Mouse (Mus musculus) neural tube, embryonic 12.5 days (tissue): ENCODE measurements at regions not wholly inside any gene's neighbourhood (a gene's known extent, or its start where the extent isn't known, plus 50 kb on each side); places are given as distances from the start of the nearest gene placed in this dataset.
"Not testable (repeated sequence)": the region's sequence is repeated elsewhere in the genome, so short reads cannot be mapped to it uniquely, and the experiment has no call there.

Source experiments
- ATAC-seq: fragments of 200-750 bp; cut with Nextera tagmentation; 2 replicates; pipeline ENCODE4 v1.8.0; 2017; ENCODE audit warnings: low read depth, mild to moderate bottlenecking, moderate TSS enrichment, moderate library complexity; ENCODE audit not compliant: low FRiP score
- H3K27ac ChIP-seq: fragments of 300-500 bp; sonication (generic); 2 replicates; pipeline ENCODE4 v1.5.1; 2016
- H3K27me3 ChIP-seq: fragments of 300-500 bp; sonication (generic); replicated peaks from 2 replicates; pipeline ENCODE4 v1.6.1; 2016; ENCODE audit warnings: mild to moderate bottlenecking
- H3K36me3 ChIP-seq: fragments of 300-500 bp; sonication (generic); 2 replicates; pipeline ENCODE4 v1.6.1; 2016; ENCODE audit warnings: mild to moderate bottlenecking
- H3K4me1 ChIP-seq: fragments of 300-500 bp; sonication (generic); 2 replicates; pipeline ENCODE4 v1.6.1; 2016
- H3K4me2 ChIP-seq: fragments of 300-500 bp; sonication (generic); replicated peaks from 2 replicates; pipeline ENCODE4 v1.6.1; 2016; ENCODE audit warnings: mild to moderate bottlenecking
- H3K4me3 ChIP-seq: fragments of 300-500 bp; sonication (generic); 2 replicates; pipeline ENCODE4 v1.5.1; 2016
- H3K9ac ChIP-seq: fragments of 300-500 bp; sonication (generic); 2 replicates; pipeline ENCODE4 v1.6.1; 2016; ENCODE audit warnings: mild to moderate bottlenecking
- H3K9me3 ChIP-seq: fragments of 300-500 bp; sonication (generic); 2 replicates; pipeline ENCODE4 v1.6.1; 2016; ENCODE audit warnings: mild to moderate bottlenecking
- WGBS: fragments of 180-500 bp; shearing (Covaris S2); methylation state at CpG from one replicate; pipeline ENCODE4 v1.1.7; 2016; 5-methylcytosine and 5-hydroxymethylcytosine counted together

DNA sequence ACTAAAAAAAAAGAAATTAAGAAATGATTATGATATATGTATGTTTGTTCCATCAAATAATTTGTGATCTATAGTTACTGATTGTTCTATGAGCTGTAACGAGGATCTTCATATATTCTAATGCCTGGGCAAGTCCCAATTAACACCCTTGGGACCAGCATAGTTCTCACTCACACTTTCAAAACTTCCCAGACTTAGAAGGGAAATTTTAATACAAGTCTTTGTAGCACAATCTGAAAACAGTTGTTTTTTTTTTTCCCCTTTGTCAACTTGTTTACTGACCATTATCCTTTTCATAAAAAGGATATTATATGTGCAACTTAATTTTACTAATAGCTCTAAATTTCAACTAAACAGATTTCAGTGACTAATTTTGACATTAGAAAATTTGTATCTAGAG lies 257.1 kb downstream of the Tpbg start:
- H3K27ac ChIP-seq: no peak overlapping the region

GRCm38 (mm10) chr9:86101360-86102086 lies 259.3 kb downstream of the Tpbg start:
- H3K9me3 ChIP-seq: no peaks in the 10 kb centered on the region
- H3K9ac ChIP-seq: no peak overlapping the region
- ATAC-seq: no peak
- no peak overlapping the region for H3K4me2 ChIP-seq
- no peak overlapping the region for H3K4me3 ChIP-seq
- H3K36me3 ChIP-seq: no peaks in the 10 kb centered on the region
- no peak overlapping the region for H3K27ac ChIP-seq
- no peaks in the 10 kb centered on the region for H3K4me1 ChIP-seq
- no peaks in the 10 kb centered on the region for H3K27me3 ChIP-seq
- WGBS: 77% methylated on average over 8 of the region's 8 CpGs

More for the DNA sequence above, 257.1 kb downstream of the Tpbg start:
- Histone ChIP-seq H3K27me3 (no peaks in the 10 kb centered on the region), H3K9me3 (no peaks in the 10 kb centered on the region), H3K4me1 (no peaks in the 10 kb centered on the region), H3K36me3 (no peaks in the 10 kb centered on the region), H3K9ac (no peak overlapping the region), H3K4me2 (no peak overlapping the region), H3K4me3 (no peak overlapping the region)
- ATAC-seq: no peak
- 87% methylated on average over 1 of the region's 1 CpGs for whole genome bisulfite sequencing

DNA sequence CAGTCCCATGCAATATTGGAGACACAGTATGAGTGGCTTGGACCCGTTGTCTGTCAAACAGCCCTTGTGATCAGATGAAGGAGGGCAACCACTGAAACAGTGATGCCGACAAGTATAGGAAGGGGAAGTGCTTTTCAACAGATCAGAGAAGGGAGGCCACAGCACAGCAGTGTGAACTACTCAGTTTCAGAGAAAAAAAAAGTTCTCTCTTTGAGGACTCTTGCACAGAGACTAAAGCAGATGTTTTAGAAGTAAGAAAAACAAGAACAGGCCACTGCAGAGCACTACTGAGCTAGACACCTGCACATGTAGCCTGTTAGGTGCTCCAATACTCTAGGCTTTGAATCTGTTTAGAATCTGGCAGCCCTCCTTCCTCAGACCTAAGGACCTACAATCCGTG lies 261.4 kb downstream of the Tpbg start:
- H3K27me3 ChIP-seq: no peaks in the 10 kb centered on the region
- H3K9me3 ChIP-seq: no peaks in the 10 kb centered on the region
- ATAC-seq: no peak
- no peak overlapping the region for H3K4me3 ChIP-seq
- H3K36me3 ChIP-seq: no peaks in the 10 kb centered on the region
- 79% methylated on average over 3 of the region's 3 CpGs for WGBS
- no peak overlapping the region for H3K27ac ChIP-seq
- no peak overlapping the region for H3K4me2 ChIP-seq
- no peak overlapping the region for H3K9ac ChIP-seq
- H3K4me1 ChIP-seq: no peaks in the 10 kb centered on the region

DNA sequence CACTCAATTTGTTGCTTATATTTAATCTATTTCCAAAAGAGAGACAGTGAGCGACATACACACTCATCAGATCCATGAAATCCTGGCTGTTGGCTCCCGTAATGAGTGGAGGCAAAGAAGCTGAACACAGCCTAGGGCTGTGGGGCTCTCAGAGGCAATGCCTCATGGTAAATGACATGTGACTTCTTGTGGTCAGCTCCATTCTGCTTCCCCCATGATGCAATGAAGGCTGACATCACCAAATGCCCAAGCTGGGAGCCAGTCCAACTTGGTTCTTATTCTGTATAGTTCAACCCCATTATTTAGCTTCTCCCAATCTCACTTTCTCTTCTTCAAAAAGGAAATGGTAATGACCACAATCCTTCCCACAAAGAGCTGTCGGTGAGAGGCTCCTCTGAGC lies 262.5 kb downstream of the Tpbg start:
- Histone ChIP-seq H3K4me1 (no peaks in the 10 kb centered on the region), H3K4me2 (no peak overlapping the region), H3K4me3 (no peak overlapping the region), H3K27me3 (no peaks in the 10 kb centered on the region), H3K27ac (no peak overlapping the region), H3K9ac (no peak overlapping the region), H3K36me3 (no peaks in the 10 kb centered on the region), H3K9me3 (no peaks in the 10 kb centered on the region)
- no peak for ATAC-seq
- 88% methylated on average over 3 of the region's 3 CpGs for WGBS

GRCm38 (mm10) chr9:86105851-86106250 lies 263.7 kb downstream of the Tpbg start:
- WGBS: 47% methylated on average over 3 of the region's 3 CpGs
- ATAC-seq: peak; percentile 29; the same call in 1 of the 2 replicates
- H3K4me1 ChIP-seq: no peaks in the 10 kb centered on the region
- no peak overlapping the region for H3K27ac ChIP-seq
- no peak overlapping the region for H3K9ac ChIP-seq
- no peak overlapping the region for H3K4me3 ChIP-seq
- H3K4me2 ChIP-seq: no peak overlapping the region
- H3K27me3 ChIP-seq: no peaks in the 10 kb centered on the region
- H3K36me3 ChIP-seq: no peaks in the 10 kb centered on the region
- H3K9me3 ChIP-seq: no peaks in the 10 kb centered on the region

DNA sequence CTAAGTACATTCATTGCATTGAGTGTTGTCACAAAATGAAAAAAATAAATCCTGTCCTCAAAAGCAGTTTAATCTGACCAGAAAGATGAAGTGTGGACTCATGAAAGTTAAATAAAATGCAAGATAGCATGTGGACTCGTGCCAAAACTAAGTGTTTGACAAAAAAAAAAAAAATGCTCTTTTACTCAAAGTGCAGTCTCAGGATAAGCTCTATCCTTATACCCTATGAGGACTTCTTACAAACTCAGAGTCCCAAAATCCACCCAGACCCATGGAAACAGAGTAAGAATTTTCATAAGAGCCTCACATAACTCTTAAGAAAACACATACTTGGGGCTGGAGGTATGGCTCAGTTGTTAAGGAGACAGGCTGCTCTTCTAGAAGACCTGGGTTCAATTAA lies 267.7 kb downstream of the Tpbg start:
- ATAC-seq: no peak
- no peaks in the 10 kb centered on the region for H3K4me1 ChIP-seq
- 77% methylated on average over 1 of the region's 1 CpGs for WGBS
- H3K27ac ChIP-seq: no peak overlapping the region
- H3K27me3 ChIP-seq: no peaks in the 10 kb centered on the region
- no peaks in the 10 kb centered on the region for H3K9me3 ChIP-seq
- H3K4me3 ChIP-seq: no peak overlapping the region
- no peaks in the 10 kb centered on the region for H3K36me3 ChIP-seq
- no peak overlapping the region for H3K4me2 ChIP-seq
- no peak overlapping the region for H3K9ac ChIP-seq

DNA sequence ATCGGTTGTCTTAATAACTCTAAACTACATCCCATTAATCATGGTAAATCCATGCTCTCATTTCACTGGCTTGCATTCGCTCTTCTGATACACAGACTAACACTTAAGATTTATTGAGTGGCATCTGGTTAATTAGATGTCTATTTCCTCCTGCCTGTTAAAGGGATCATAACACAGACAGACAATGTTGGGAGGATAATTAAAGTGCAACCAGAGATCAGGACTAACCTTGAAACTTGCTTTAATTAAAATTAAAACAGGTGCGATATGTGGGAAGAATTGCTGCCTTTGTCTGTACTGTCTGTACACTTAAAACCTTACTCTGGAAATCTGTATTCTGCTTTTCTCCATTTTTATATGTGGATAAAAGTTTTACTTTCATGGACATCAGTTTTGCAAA lies 277.2 kb downstream of the Tpbg start:
- H3K27me3 ChIP-seq: no peaks in the 10 kb centered on the region
- H3K9ac ChIP-seq: no peak overlapping the region
- 75% methylated on average over 3 of the region's 3 CpGs for WGBS
- no peaks in the 10 kb centered on the region for H3K4me1 ChIP-seq
- ATAC-seq: no peak
- no peaks in the 10 kb centered on the region for H3K36me3 ChIP-seq
- no peak overlapping the region for H3K4me2 ChIP-seq
- no peak overlapping the region for H3K27ac ChIP-seq
- no peak overlapping the region for H3K4me3 ChIP-seq
- H3K9me3 ChIP-seq: no peaks in the 10 kb centered on the region

GRCm38 (mm10) chr9:86135617-86136016 lies 293.4 kb downstream of the Tpbg start:
- H3K9ac ChIP-seq, H3K4me3 ChIP-seq, H3K27me3 ChIP-seq, H3K4me2 ChIP-seq, H3K36me3 ChIP-seq, H3K27ac ChIP-seq, ATAC-seq, H3K9me3 ChIP-seq, H3K4me1 ChIP-seq: not testable (repeated sequence)
- WGBS: 74% methylated on average over 1 of the region's 1 CpGs

DNA sequence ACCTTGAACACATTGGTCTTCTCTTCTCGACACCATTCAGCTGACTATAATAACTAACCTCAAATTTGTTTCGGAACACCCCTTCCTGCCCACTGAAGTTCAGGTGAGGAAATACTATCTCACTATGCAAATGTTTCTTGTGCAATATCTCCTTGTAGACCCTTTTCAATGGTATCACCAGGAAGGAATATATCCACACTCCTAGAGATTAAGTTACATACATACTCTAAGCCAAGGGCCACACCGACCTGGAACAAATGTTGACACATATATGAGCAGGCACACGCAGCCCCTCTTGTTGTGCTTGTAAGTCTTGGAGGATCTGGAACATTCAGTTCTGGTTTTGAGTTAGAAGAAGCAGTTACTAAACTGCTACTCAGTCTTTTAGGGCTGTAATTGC lies 303.7 kb downstream of the Tpbg start:
- Histone ChIP-seq H3K27ac (no peak overlapping the region), H3K36me3 (no peaks in the 10 kb centered on the region), H3K27me3 (no peaks in the 10 kb centered on the region), H3K4me3 (no peak overlapping the region), H3K9me3 (no peaks in the 10 kb centered on the region), H3K4me1 (no peaks in the 10 kb centered on the region), H3K9ac (no peak overlapping the region), H3K4me2 (no peak overlapping the region)
- 94% methylated on average over 4 of the region's 4 CpGs for WGBS
- no peak for ATAC-seq

DNA sequence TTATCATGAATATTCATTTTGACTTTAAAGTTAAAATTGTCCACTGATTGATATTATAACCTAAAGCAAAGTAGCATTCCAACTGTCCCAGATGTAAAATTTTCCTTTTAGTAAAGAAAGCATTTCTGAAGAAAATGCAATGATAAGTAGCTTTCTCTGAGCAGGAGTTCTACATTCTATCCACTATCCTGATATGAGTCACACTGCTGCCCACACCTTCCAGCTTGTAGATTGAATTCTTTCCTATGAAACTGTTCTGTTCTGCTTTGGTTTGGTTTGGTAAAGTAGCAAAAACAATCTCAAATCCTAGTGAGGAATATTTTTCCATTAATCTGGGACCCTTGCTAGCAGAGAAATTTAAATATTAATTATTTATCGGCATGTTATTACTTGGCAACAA lies 304.4 kb downstream of the Ube2cbp start:
- no peaks in the 10 kb centered on the region for H3K9me3 ChIP-seq
- WGBS: 93% methylated on average over 1 of the region's 1 CpGs
- no peak for ATAC-seq
- H3K36me3 ChIP-seq: no peaks in the 10 kb centered on the region
- H3K4me3 ChIP-seq: no peak overlapping the region
- no peak overlapping the region for H3K4me2 ChIP-seq
- no peaks in the 10 kb centered on the region for H3K27me3 ChIP-seq
- no peaks in the 10 kb centered on the region for H3K4me1 ChIP-seq
- no peak overlapping the region for H3K27ac ChIP-seq
- H3K9ac ChIP-seq: no peak overlapping the region

DNA sequence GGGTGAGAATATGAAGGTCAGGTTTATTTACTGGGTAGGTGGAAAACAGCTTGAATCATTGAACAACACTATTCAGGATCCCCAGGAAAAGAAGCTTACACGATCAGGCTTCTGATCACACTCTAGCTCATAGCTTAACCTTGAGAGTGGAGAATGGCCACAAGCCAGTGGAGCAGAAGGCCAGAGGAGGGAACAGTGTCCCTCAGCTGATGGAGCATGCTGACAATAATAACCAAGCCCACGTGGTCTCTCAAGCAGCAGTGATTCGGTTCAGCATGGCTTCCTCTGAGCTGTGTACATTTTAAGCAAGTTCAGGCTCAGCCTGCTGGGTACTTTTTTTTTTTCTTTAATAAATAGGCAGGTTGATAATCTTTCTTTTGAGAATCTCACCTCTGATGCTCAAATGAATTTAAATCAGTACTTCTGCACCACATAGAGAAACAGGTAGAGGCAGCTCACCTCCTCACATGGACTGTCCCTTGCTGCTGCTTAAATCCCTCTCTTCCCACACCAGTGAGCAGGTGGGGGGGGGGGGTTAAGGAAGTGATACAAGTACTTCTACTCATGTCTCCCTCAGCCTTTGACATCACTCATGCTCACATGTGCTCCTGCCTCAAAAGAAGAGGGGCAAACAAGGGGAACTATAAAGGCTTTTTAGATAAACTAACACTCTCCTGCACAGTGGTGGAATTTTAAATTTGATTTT lies 298.2 kb downstream of the Ube2cbp start:
- Histone ChIP-seq H3K4me1 (no peaks in the 10 kb centered on the region), H3K36me3 (no peaks in the 10 kb centered on the region), H3K27ac (no peak overlapping the region), H3K27me3 (no peaks in the 10 kb centered on the region), H3K4me3 (no peak overlapping the region), H3K9me3 (no peaks in the 10 kb centered on the region), H3K9ac (no peak overlapping the region), H3K4me2 (no peak overlapping the region)
- ATAC-seq: no peak
- 79% methylated on average over 3 of the region's 3 CpGs for WGBS

GRCm38 (mm10) chr9:86170756-86171155 lies 294.0 kb downstream of the Ube2cbp start:
- no peaks in the 10 kb centered on the region for H3K36me3 ChIP-seq
- H3K27ac ChIP-seq: no peak overlapping the region
- no peak for ATAC-seq
- no peaks in the 10 kb centered on the region for H3K4me1 ChIP-seq
- no peak overlapping the region for H3K4me3 ChIP-seq
- no peaks in the 10 kb centered on the region for H3K9me3 ChIP-seq
- H3K27me3 ChIP-seq: no peaks in the 10 kb centered on the region
- no peak overlapping the region for H3K9ac ChIP-seq
- H3K4me2 ChIP-seq: no peak overlapping the region
- 86% methylated on average over 2 of the region's 2 CpGs for WGBS
